Mouse (Mus musculus): Measurements from ENCODE around the gene Dhx8. TPM values are rescaled to one million over a fixed set of nuclear protein-coding genes. Genes with fewer than 3 reads are reported as not detected.

The Dhx8 gene
- polyA plus RNA-seq, 1 experiment from 2014 or later = 25.6 TPM

DNA sequence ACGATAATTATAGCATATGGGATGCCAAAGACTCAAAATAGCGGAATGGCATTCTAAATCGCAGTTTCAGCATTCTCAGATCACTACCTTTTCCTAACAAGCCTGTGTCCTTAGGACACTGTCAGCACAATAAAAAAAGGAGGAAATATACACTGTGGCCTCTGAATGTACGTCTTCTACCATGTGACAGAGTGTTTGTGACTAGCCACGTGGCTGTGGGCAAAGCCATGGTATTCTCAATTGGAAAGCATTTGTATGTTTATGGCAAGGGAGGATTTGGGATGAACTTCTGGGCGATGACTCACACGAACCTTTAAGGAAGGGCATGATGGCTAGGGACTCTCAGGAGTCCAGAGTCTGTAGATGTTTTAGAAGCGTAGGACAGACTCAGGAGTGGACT is 7.7 kb upstream of the Dhx8 start:
- no peaks in the 10 kb centered on the region for H3K4me1 ChIP-seq (ENCODE audit: control insufficient read depth, insufficient read depth, low read depth, low read length)
- no peak overlapping the region for H3K27ac ChIP-seq (ENCODE audit: low read depth, low read length)
- no peak overlapping the region for H3K4me2 ChIP-seq (ENCODE audit: low read length)
- H3K4me3 ChIP-seq (ENCODE audit: low read length) = no peak overlapping the region
- H3K27me3 ChIP-seq (replicated peaks; ENCODE audit: control insufficient read depth, insufficient read depth, low read length) = no peaks in the 10 kb centered on the region
- no peak for ATAC-seq
- no peak overlapping the region for H3K9ac ChIP-seq (ENCODE audit: low read depth, low read length)
- no peaks in the 10 kb centered on the region for H3K36me3 ChIP-seq (ENCODE audit: control insufficient read depth, insufficient read depth, low read length)
- 86% methylated on average over 8 of the region's 8 CpGs for WGBS
- H3K9me3 ChIP-seq (ENCODE audit: control insufficient read depth, low read length) = no peaks in the 10 kb centered on the region

DNA sequence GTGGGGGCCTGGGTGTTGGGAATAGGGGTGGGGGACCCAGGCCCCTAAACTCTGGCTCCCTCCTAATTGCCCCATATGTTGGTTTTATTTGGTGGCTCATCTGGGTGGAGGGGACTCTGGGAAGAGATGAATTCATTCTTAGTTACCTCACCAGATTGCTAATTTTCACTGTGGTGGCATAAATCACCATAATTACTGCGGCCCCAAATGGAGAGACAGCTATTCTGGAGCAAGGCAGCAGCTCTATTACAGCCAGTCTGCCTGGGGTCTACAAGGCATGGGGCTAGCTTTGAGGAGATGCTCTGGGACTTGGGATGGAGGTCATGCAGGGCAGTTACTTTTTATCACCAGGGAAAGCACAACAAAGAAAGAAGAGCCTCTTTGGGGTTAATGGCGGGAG is 6.0 kb upstream of the Dhx8 start:
- no peak overlapping the region for H3K9ac ChIP-seq (ENCODE audit: low read depth, low read length)
- ATAC-seq = no peak
- H3K4me1 ChIP-seq (ENCODE audit: control insufficient read depth, insufficient read depth, low read depth, low read length) = no peaks in the 10 kb centered on the region
- no peak overlapping the region for H3K4me2 ChIP-seq (ENCODE audit: low read length)
- H3K27ac ChIP-seq (ENCODE audit: low read depth, low read length) = no peak overlapping the region
- no peaks in the 10 kb centered on the region for H3K27me3 ChIP-seq (replicated peaks; ENCODE audit: control insufficient read depth, insufficient read depth, low read length)
- H3K36me3 ChIP-seq (ENCODE audit: control insufficient read depth, insufficient read depth, low read length) = no peaks in the 10 kb centered on the region
- WGBS = 48% methylated on average over 2 of the region's 2 CpGs
- H3K9me3 ChIP-seq (ENCODE audit: control insufficient read depth, low read length) = no peaks in the 10 kb centered on the region
- no peak overlapping the region for H3K4me3 ChIP-seq (ENCODE audit: low read length)

DNA sequence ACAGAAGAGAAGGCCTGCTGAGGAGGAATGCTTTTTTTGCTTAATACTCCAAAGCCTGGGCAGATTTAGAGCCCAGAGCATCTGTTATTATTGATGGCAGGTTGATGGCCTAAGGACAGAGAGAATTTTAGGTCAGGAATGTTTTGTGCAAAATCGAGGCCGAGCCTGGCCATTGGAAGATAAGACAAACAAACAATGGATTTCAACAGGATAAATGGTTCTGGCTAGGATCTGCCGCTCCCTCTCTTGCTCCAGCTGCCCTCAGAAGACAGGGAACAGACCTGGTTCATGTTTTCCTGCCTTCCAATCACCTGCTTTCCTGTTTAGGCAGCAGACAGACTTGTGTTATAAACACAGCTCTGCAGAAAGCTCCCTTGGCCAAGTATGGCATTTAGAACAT is 3.4 kb upstream of the Dhx8 start:
- H3K9me3 ChIP-seq (ENCODE audit: control insufficient read depth, low read length) = no peaks in the 10 kb centered on the region
- WGBS = 65% methylated on average over 3 of the region's 3 CpGs
- no peak overlapping the region for H3K4me3 ChIP-seq (ENCODE audit: low read length)
- no peak for ATAC-seq
- no peaks in the 10 kb centered on the region for H3K27me3 ChIP-seq (replicated peaks; ENCODE audit: control insufficient read depth, insufficient read depth, low read length)
- H3K9ac ChIP-seq (ENCODE audit: low read depth, low read length) = no peak overlapping the region
- H3K4me1 ChIP-seq (ENCODE audit: control insufficient read depth, insufficient read depth, low read depth, low read length) = peaks cover 6% of the 10 kb centered on the region
- H3K36me3 ChIP-seq (ENCODE audit: control insufficient read depth, insufficient read depth, low read length) = no peaks in the 10 kb centered on the region
- no peak overlapping the region for H3K27ac ChIP-seq (ENCODE audit: low read depth, low read length)
- no peak overlapping the region for H3K4me2 ChIP-seq (ENCODE audit: low read length)

DNA sequence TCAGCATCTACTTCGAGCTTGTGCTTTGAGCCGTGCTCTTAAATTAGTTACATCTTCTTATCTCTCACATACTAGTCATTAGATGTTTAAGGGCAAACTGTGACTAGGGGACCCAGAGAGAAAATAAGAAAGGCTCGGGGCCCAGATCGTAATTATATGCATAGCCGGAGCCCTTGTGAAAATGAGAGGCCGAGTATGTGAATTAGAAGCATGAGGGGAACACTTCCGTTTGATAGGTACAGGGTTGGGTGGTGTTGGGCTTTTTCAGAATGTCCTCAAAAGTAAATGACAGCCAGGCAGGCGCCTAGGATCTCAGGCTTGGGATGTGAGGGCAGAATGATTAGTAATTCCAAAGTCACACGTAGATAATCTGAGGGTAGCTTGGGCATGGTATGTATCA is 877 bp downstream of the Dhx8 start:
- Histone ChIP-seq H3K9me3 (ENCODE audit: control insufficient read depth, low read length) (no peaks in the 10 kb centered on the region), H3K27ac (ENCODE audit: low read depth, low read length) (no peak overlapping the region), H3K27me3 (replicated peaks; ENCODE audit: control insufficient read depth, insufficient read depth, low read length) (no peaks in the 10 kb centered on the region), H3K4me1 (ENCODE audit: control insufficient read depth, insufficient read depth, low read depth, low read length) (peaks cover 6% of the 10 kb centered on the region), H3K9ac (ENCODE audit: low read depth, low read length) (peak overlapping the region; percentile 60), H3K4me3 (ENCODE audit: low read length) (peak overlapping the region; percentile 50), H3K4me2 (ENCODE audit: low read length) (peak overlapping the region; percentile 86), H3K36me3 (ENCODE audit: control insufficient read depth, insufficient read depth, low read length) (peaks cover 20% of the 10 kb centered on the region)
- 41% methylated on average over 9 of the region's 9 CpGs for WGBS
- no peak for ATAC-seq

DNA sequence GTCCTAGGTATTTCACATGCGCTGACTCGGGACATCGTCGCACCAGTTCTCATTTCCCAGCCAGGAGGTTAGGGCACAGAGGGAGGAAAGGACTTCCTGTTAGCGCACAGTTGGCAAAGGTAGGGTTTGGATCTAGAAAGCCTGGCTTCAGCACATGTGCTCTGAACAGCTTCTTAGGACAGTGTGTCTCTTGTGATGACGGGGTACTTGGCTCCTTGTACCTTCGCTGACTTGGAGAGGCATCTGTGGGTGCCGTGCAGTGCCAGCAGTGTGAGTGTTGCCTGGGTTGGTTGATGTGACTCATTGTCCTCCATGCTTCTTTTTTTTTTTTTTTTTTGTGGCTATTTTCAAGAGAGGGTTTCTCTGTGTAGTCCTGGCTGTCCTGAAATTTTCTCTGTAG is 23.9 kb downstream of the Dhx8 start:
- Histone ChIP-seq H3K36me3 (ENCODE audit: control insufficient read depth, insufficient read depth, low read length) (peaks cover 52% of the 10 kb centered on the region), H3K4me1 (ENCODE audit: control insufficient read depth, insufficient read depth, low read depth, low read length) (no peaks in the 10 kb centered on the region; the same call in 1 of the 2 replicates), H3K27ac (ENCODE audit: low read depth, low read length) (no peak overlapping the region), H3K27me3 (replicated peaks; ENCODE audit: control insufficient read depth, insufficient read depth, low read length) (no peaks in the 10 kb centered on the region), H3K4me3 (ENCODE audit: low read length) (no peak overlapping the region), H3K4me2 (ENCODE audit: low read length) (no peak overlapping the region), H3K9me3 (ENCODE audit: control insufficient read depth, low read length) (no peaks in the 10 kb centered on the region), H3K9ac (ENCODE audit: low read depth, low read length) (no peak overlapping the region)
- ATAC-seq = no peak
- 94% methylated on average over 8 of the region's 8 CpGs for WGBS

DNA sequence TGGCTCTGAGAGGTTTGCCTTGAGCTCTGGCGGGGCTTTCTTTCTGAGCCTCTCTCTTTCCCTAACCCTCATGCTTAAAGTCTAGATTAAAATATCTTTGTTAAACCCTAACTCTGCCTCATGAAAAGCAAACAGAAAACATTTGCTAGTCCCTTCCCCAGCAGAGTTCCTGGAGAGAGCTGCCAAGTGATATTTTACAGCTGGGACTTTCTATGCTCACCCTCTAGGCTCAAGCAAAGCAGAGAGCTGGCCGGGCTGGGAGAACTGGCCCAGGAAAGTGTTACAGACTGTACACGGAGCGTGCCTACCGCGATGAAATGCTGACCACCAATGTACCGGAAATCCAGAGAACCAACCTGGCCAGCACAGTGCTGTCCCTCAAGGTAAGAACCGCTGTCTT is 24.6 kb downstream of the Dhx8 start:
- H3K36me3 ChIP-seq (ENCODE audit: control insufficient read depth, insufficient read depth, low read length) = peaks cover 52% of the 10 kb centered on the region
- ATAC-seq = no peak
- WGBS = 91% methylated on average over 8 of the region's 8 CpGs

DNA sequence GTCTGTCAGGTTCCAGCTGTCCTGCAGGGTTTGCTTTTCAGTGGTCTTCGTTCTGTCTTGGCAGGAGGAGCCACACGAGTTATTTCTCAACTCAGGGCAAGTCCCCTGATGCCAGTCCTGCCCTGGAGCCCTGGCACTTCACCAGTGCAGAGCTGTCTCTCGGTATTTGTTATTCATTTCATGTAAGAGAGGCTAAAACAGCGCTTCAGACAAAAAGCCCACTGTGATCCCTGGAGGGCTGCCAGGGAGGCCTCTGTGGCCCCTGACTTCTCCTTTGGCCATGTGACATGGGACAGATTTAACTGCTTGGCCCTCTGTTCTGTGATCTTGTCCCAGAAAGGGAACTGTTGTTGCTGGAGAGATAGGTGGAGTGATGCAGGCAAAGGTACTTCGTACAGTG is 25.7 kb downstream of the Dhx8 start:
- Histone ChIP-seq H3K9ac (ENCODE audit: low read depth, low read length) (no peak overlapping the region), H3K9me3 (ENCODE audit: control insufficient read depth, low read length) (no peaks in the 10 kb centered on the region), H3K4me3 (ENCODE audit: low read length) (no peak overlapping the region), H3K27ac (ENCODE audit: low read depth, low read length) (no peak overlapping the region), H3K36me3 (ENCODE audit: control insufficient read depth, insufficient read depth, low read length) (peaks cover 46% of the 10 kb centered on the region), H3K4me1 (ENCODE audit: control insufficient read depth, insufficient read depth, low read depth, low read length) (no peaks in the 10 kb centered on the region; the same call in 1 of the 2 replicates), H3K4me2 (ENCODE audit: low read length) (no peak overlapping the region), H3K27me3 (replicated peaks; ENCODE audit: control insufficient read depth, insufficient read depth, low read length) (no peaks in the 10 kb centered on the region)
- peak; percentile 68 for ATAC-seq
- WGBS = 57% methylated on average over 5 of the region's 5 CpGs

More for the DNA sequence above, 24.6 kb downstream of the Dhx8 start:
- Histone ChIP-seq H3K27me3 (replicated peaks; ENCODE audit: control insufficient read depth, insufficient read depth, low read length) (no peaks in the 10 kb centered on the region), H3K9me3 (ENCODE audit: control insufficient read depth, low read length) (no peaks in the 10 kb centered on the region), H3K9ac (ENCODE audit: low read depth, low read length) (no peak overlapping the region), H3K4me1 (ENCODE audit: control insufficient read depth, insufficient read depth, low read depth, low read length) (no peaks in the 10 kb centered on the region; the same call in 1 of the 2 replicates), H3K4me2 (ENCODE audit: low read length) (no peak overlapping the region), H3K4me3 (ENCODE audit: low read length) (no peak overlapping the region), H3K27ac (ENCODE audit: low read depth, low read length) (no peak overlapping the region)

DNA sequence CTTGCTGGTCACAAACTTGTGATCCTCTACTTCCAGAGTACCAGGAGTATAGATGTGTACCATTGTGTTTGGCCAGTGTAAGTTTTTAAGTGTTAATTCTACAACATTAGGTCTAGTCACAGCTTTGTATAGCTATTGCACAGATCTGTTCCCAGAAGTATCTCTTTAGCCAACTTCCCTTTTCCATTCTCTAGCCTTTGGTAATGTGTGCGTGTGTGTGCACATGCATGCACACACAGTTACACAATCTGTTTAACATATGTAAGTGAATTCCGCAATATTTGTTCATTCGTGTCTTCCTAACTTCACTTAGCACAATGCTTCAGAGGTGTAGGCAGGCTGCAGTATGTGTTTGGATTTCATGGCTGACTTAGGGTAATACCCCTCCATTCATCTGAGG is 26.8 kb downstream of the Dhx8 start:
- H3K27me3 ChIP-seq (replicated peaks; ENCODE audit: control insufficient read depth, insufficient read depth, low read length) = no peaks in the 10 kb centered on the region
- peaks cover 45% of the 10 kb centered on the region for H3K36me3 ChIP-seq (ENCODE audit: control insufficient read depth, insufficient read depth, low read length)
- H3K9ac ChIP-seq (ENCODE audit: low read depth, low read length) = no peak overlapping the region
- no peak for ATAC-seq
- WGBS = 95% methylated on average over 3 of the region's 3 CpGs
- H3K27ac ChIP-seq (ENCODE audit: low read depth, low read length) = no peak overlapping the region
- no peaks in the 10 kb centered on the region for H3K9me3 ChIP-seq (ENCODE audit: control insufficient read depth, low read length)
- no peaks in the 10 kb centered on the region; the same call in 1 of the 2 replicates for H3K4me1 ChIP-seq (ENCODE audit: control insufficient read depth, insufficient read depth, low read depth, low read length)
- no peak overlapping the region for H3K4me3 ChIP-seq (ENCODE audit: low read length)
- no peak overlapping the region for H3K4me2 ChIP-seq (ENCODE audit: low read length)

DNA sequence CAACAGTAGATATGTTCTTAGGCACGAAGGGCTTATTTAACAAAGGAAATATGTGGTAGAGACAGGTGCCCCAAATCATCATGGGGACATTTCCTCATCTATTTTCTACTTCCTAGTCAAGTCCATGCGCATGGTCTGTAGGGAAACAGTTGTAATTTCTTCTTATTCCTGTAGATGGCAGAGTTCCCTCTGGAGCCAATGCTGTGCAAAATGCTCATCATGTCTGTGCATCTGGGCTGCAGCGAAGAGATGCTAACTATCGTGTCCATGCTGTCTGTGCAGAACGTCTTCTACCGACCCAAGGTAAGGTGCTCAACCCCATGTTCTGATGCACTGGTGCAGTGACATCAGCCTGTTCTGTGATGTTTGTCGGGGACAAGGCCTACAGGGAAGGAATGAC is 31.0 kb downstream of the Dhx8 start:
- Histone ChIP-seq H3K4me2 (ENCODE audit: low read length) (no peak overlapping the region), H3K27me3 (replicated peaks; ENCODE audit: control insufficient read depth, insufficient read depth, low read length) (no peaks in the 10 kb centered on the region), H3K9ac (ENCODE audit: low read depth, low read length) (no peak overlapping the region), H3K4me1 (ENCODE audit: control insufficient read depth, insufficient read depth, low read depth, low read length) (no peaks in the 10 kb centered on the region), H3K9me3 (ENCODE audit: control insufficient read depth, low read length) (no peaks in the 10 kb centered on the region), H3K36me3 (ENCODE audit: control insufficient read depth, insufficient read depth, low read length) (peaks cover 48% of the 10 kb centered on the region), H3K27ac (ENCODE audit: low read depth, low read length) (no peak overlapping the region), H3K4me3 (ENCODE audit: low read length) (no peak overlapping the region)
- 51% methylated on average over 7 of the region's 7 CpGs for WGBS
- ATAC-seq = 0 out of 2 replicates have a peak, but pooled peaks have one; percentile 58

DNA sequence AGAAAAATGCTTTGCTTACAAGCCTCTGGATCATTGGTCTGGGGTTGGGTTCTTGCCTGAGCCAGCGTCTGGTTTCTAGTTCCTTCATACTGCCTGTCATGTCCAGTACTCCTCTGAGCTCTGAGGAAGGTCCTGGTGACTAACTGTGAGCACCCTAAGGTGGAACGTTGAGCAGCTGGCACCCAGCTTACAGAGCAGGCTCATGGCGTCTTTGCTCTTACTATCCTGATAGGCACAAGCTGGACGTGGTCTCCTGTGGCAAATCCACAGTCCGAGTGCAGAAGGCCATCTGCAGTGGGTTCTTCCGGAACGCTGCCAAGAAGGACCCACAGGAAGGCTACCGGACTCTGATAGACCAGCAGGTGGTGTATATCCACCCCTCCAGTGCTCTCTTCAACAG is 31.8 kb downstream of the Dhx8 start:
- H3K36me3 ChIP-seq (ENCODE audit: control insufficient read depth, insufficient read depth, low read length) = peaks cover 43% of the 10 kb centered on the region
- H3K4me2 ChIP-seq (ENCODE audit: low read length) = no peak overlapping the region
- H3K4me3 ChIP-seq (ENCODE audit: low read length) = no peak overlapping the region
- 87% methylated on average over 8 of the region's 8 CpGs for WGBS
- H3K27ac ChIP-seq (ENCODE audit: low read depth, low read length) = no peak overlapping the region
- H3K27me3 ChIP-seq (replicated peaks; ENCODE audit: control insufficient read depth, insufficient read depth, low read length) = no peaks in the 10 kb centered on the region
- ATAC-seq = no peak
- H3K9ac ChIP-seq (ENCODE audit: low read depth, low read length) = no peak overlapping the region
- no peaks in the 10 kb centered on the region for H3K9me3 ChIP-seq (ENCODE audit: control insufficient read depth, low read length)
- no peaks in the 10 kb centered on the region for H3K4me1 ChIP-seq (ENCODE audit: control insufficient read depth, insufficient read depth, low read depth, low read length)
